Mouse (Mus musculus) c-Kit-positive CD71-negative TER-119-negative erythroid progenitor cells, embryonic 14.5 days (primary cell): Measurements from ENCODE around the gene Astn1.

Source experiments
- DNase-seq: peaks from one replicate; pipeline ENCODE4 v3.0.0-alpha.2; 2013; ENCODE audit warnings: low read depth

Astn1 gene

GRCm38 (mm10) chr1:158361964-158362291, at the start of gene Astn1:
Gene Astn1, plus strand, starts transcription at chr1:158362273.
- no peak for DNase-seq

DNA sequence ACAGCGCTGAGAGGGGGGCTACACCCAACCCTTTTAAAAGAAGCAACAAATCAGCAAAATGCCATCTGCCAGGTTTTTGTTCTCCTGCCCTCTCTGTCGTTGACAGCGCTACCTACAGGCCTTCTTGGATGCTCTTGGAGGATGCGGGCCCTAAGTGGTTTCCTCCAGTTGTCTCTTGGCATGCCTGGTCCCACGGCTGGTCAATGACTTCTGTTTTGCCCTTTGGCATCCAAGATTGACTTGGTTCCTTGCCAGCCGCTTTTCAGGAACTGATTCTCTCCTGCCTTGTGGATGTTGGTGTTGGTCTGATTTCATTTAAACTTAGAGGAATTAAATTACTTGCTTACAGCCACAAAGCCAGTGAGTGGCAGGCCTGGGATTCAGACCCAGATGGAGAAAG, 38.7 kb upstream of the Astn1 start:
- DNase-seq = no peak

DNA sequence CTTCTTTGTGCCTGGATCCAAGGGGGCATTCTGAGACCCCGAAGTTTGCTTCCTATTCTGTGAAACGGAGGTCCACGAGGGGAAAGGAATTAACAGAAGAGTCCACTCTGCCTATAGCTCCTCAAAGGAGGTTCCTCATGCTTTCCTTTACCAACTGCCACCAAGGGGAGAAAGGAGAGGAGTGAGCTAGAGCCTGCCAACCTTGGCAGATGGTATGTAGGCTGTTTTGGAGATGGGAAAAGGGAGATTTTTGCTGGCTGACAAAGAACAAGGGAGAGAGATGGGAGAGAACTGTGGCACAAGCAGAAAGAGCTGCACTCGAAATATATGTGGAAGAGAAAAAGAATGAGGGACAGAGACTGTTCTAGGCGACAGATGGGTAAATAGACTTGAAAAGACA, 33.9 kb upstream of the Astn1 start:
- no peak for DNase-seq

DNA sequence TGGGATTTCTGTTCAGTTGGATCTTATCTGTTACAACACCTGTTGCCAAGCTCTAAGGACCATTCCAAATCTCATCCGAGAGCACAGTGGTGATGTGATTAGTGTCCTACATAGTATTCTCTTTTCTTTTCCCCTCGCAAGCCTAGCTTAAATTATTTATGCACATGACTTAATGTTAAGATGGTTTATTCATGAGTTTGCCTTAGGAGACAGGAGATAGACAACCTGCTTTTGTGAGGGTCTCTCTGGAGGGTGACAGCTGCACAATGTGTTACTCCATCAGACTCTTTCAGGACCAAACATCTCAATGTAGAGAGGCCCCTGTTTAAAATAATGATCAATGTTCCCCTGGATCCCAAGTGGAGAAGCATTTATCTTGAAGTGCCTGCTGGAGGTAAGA, 33.2 kb upstream of the Astn1 start:
- DNase-seq = no peak

DNA sequence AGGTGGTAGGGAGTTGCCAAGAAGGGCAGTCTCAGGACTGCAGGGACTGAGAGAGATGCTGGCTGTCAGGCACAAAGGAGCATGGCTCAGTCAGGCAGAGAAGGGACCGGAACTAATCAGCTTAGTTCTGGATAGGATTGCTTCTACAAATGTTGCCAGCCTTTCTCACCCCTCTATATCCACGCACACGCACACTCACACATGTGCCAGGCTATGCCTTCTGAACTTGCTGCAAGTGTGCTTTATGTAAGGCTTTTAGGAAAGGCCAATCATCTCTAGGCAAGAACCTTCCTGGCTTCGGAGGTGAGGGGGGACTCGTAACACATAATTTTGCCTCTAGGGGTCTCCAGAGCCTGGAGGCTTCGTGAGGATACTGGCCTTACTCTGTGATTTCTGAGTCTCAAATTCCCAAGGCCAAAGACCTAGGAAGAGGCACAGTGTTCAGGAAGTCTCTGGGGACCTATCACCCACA, 18.8 kb upstream of the Astn1 start:
- no peak for DNase-seq

DNA sequence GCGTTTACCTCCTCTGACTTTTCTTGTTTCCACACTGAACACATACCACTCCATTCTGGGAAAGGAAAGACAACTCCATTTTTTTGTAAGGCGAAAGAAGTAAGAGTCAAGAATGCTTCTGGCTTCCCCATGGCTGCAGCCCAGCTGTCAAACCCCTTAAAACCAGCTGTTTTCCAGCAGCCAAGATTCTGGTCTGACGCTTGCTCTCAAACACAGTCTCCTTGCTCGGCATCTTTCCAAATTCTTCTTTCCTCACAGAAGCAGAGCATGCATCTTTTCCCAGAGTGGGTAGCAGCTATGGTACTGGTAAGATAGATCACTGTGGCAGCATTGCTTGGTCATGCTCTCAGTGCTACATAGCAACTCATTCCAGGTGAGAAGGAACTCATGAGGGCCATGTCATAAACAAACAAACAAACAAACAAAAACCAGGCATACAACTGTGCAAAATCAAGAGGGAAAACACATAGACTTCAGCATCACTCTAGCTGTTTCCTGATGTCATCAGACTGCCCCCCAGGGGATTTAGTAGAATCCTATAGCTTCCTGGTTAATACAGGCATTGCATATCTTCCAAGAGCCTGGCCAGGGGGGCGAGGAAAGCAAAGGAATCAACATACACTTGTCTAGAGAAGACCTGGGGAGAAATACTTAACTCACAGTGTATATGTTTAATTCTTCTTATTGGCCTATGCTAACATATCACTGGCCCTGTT, 8.3 kb upstream of the Astn1 start:
- DNase-seq = no peak

GRCm38 (mm10) chr1:158355177-158356050, 6.7 kb upstream of the Astn1 start:
- no peak for DNase-seq

DNA sequence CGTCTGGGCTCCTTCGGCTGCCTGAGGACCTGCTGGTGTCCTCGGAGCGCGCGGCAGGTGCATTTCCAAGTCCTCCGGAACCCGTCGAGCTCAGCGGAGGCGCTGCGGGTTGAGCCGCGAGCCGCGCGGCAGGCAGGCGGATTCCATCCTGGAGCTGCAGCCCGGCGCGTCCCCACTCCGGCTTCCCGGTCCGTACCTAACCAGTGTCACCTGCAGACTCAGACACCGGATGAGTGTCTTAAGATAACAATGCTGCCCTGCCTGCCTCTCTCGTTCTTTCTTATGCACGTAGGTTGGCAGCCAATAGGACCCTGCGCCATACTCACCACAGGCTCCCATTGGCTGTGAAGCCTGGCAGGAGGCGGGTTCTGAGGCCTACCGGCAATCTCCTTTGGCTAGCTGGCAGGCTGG, 6.0 kb upstream of the Astn1 start, which contains the start of gene Brinp2:
Gene Brinp2 (minus strand): TSS at position 276 of the 411 bp plus-strand sequence.
- DNase-seq = peak; percentile 14

DNA sequence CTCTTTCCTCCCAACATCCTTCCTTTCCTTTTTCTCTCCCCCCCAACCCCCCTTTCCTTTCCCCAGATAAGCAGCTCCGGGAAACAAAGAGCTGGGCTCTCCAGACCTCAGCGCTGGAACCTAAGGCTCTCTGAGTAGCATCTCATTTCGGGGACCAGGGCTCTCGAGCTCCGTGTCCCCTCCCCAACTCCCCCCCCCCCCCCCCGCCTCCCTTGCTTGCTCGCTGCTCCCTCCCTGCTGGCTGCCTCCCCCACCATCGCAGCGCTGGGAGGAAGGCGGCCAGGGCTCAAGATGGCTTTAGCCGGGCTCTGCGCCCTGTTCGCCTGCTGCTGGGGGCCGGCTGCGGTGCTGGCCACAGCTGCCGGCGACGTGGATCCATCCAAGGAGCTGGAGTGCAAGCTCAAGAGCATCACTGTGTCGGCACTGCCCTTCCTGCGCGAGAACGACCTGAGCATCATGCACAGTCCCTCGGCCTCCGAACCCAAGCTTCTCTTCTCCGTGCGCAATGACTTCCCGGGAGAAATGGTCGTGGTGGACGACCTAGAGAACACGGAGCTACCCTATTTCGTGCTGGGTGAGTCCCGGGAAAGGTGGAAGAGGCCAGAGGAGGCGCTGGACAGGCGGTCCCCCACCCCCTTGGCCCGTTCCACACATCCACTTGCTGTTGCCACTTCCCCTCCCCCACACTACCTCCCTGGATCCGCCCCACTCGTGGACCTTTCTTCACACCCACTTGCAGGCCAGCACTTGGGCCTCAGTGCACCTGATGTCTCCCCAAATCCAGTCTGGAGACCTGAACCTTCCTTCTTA, 424 bp downstream of the Astn1 start:
- no peak for DNase-seq

DNA sequence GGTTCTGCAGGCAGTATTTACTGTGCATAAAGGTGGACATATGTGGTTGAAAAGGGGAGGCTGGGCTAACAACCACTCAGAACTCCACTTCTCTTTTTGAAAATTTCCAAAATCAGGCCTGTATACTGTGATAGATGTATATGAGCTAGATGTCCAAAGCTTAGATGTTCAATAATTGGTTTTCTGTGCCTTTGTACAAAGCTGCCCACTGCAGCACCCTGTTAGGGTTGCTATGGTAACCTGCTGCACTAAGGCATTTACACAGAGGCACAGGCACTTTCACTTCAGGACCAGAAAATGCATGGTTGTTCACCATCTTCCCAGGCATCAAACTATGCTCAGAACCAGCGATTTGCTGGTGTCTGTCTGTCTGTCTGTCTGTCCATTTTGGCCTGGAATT, 2.4 kb downstream of the Astn1 start:
- DNase-seq = no peak

DNA sequence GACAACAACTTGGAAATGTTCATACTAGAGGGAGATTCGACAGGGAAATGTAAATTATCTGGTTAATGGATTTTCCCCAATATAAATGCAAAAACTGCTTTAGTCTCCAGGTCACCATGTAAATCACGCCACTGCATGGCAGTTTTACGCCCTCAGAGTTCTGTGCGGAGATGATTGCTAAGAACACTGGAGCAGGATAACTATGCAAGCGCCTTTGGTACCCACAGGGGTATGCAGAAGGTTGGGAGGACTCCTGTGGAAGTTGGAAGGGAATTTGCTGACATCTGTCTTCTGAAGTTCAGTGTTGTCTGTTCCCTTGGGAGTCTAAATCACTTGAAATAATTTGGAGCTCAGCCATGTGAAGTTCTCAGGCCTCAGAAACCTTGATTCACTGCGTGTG, 20.2 kb downstream of the Astn1 start:
- no peak for DNase-seq

DNA sequence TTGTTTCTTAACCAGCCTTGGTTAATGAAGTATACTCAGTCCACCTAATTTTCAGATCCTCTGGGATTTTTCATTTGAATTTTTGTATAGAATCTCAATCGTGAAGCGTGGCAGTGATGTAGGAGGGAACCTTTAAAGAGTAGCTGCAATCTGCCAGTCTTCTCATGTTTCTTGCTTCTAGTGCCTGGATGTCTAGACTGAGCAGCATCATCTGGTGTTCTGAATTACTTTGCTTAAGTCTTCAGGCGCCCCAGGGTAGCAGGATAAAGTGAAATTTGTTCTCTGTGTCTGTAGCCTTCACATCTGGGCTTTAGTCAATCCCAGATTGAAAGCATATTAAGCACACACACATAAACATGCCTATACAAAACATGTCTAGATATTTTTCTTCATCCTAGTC, 21.1 kb downstream of the Astn1 start:
- no peak for DNase-seq

GRCm38 (mm10) chr1:158385311-158385710, 23.2 kb downstream of the Astn1 start:
- no peak for DNase-seq

- DNase-seq = no peak
Measured at GRCm38 (mm10) chr1:158386781-158387180, 24.7 kb downstream of the Astn1 start.

- no peak for DNase-seq
Measured at GRCm38 (mm10) chr1:158388995-158389394, 26.9 kb downstream of the Astn1 start.

- DNase-seq = no peak
Measured at GRCm38 (mm10) chr1:158390693-158391092, 28.6 kb downstream of the Astn1 start.

GRCm38 (mm10) chr1:158397058-158397457, 35.0 kb downstream of the Astn1 start:
- no peak for DNase-seq

DNA sequence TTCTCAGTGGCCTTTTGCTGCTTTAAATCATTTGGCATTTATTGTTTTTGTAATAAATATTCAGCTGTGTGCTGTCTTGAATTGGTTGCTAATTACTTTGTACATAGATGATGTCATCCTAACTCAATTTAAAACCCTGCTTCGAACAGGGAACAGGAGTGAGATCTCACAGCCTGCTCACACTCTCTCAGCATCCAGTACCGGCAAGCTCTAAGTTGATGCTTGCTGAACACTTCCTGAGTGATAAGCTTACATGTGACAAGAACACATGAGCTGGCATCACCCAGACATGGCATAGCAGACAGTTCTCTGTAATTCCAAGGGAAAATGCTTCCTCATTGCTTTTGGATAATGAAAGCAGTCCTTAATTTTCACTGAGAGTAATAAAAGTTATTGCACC, 38.8 kb downstream of the Astn1 start:
- DNase-seq = no peak

DNA sequence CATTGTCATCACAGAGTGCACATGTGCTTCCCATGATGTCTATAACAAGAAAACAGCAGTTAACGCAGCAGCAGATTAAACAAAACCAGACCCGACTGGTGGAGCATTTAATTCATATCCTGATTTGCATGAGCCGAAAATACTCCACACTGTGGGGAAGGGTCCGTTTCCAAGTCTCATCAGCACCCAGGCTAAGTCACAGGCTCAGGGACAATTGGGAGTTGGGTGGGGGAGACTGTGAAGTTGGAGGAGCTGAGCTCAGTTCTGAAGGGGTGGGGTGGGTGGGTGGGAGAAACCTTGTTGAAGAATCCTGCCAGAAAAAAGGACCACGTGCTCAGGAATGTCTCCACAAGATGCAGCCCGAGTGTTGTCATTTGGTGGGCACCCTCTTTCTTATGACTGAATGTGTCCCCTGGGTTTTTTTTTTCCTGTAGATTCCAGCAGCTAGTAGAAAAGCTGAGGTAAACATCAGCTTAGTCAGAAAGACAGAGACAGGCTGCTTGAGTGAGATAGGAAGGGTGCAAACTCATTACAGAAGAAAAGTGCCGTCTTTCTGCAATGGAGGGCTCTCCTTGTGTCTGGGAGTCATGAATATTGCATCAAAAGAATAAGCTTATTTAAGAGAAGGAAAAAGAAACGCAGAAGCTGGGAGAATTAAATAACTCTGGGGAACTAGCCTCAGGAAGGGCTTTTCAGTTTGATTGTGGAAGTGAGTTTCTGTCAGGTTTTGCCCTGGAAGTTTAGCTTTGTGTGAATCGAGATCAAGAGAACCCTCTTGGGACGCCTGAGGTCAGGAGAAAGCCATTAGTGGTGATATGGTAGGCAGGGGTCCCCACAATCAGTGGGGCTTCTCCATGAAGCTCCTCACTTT, 44.1 kb downstream of the Astn1 start:
- DNase-seq = no peak

DNA sequence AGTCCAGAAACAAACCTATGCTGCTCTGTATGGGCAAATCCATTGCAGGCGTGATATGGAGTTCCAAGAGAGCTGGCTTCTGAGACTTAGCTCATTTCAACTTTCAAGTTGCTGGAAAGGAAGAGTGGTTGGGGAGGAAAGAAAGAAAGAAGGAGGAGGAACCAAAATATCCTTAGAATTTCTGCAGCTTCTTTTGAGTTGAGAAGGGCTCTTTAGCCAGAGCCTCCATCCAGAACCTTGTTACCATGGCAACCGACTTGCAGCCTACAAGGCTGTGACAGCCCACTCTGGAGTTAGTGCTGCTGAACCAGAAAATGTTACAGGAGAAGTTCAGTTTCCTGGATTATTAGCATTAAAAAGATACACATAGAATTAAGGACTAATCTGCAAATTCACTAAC, 46.1 kb downstream of the Astn1 start:
- DNase-seq = no peak

GRCm38 (mm10) chr1:158411146-158411545, 49.1 kb downstream of the Astn1 start:
- DNase-seq = no peak

DNA sequence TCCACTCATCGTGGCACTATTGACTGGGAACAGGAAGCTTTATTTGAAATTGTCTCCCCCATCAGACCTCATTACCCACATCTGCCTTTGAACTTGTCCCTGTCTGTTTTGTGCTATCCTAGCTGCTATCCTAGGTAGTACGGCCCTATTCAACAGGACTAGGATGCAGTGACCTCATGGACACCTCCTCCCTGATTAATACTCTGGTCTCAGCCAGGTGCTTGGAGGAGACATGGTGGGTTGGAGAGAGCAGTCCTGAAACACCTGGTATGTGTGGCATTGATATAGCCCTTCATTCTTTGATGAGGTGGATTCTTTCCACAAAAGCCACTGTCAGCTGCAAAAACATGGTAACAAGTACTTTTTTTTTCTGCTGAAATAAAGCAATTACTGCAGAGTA, 52.1 kb downstream of the Astn1 start:
- no peak for DNase-seq
